Mouse (Mus musculus): ENCODE results near the gene Abcb7.

Abcb7 gene

GRCm38 (mm10) chrX:104413183-104413983, at the start of gene Abcb7:
Gene Abcb7, minus strand, starts transcription at chrX:104413856.
- peak; percentile 84 for DNase-seq

- DNase-seq = peak; percentile 17
Measured at GRCm38 (mm10) chrX:104461755-104462154, 48.1 kb upstream of the Abcb7 start.

GRCm38 (mm10) chrX:104452433-104452832, 38.8 kb upstream of the Abcb7 start:
- DNase-seq = no peak

GRCm38 (mm10) chrX:104433456-104433855, 19.8 kb upstream of the Abcb7 start:
- no peak for DNase-seq

GRCm38 (mm10) chrX:104428108-104428507, 14.5 kb upstream of the Abcb7 start:
- no peak for DNase-seq

- DNase-seq = no peak
Measured at GRCm38 (mm10) chrX:104413995-104414394, 339 bp upstream of the Abcb7 start.

- DNase-seq = no peak
Measured at GRCm38 (mm10) chrX:104408137-104408536, 5.5 kb downstream of the Abcb7 start.

GRCm38 (mm10) chrX:104402463-104402862, 11.2 kb downstream of the Abcb7 start:
- no peak for DNase-seq

- no peak for DNase-seq
Measured at GRCm38 (mm10) chrX:104401134-104401533, 12.5 kb downstream of the Abcb7 start.

- no peak for DNase-seq
Measured at GRCm38 (mm10) chrX:104397526-104397925, 16.1 kb downstream of the Abcb7 start.

- no peak for DNase-seq
Measured at GRCm38 (mm10) chrX:104359686-104360085, 54.0 kb downstream of the Abcb7 start.

- no peak for DNase-seq
Measured at GRCm38 (mm10) chrX:104355842-104356241, 57.8 kb downstream of the Abcb7 start.

GRCm38 (mm10) chrX:104348146-104348545, 65.5 kb downstream of the Abcb7 start:
- DNase-seq = peak; percentile 4

GRCm38 (mm10) chrX:104291721-104292120, 121.9 kb downstream of the Abcb7 start:
- no peak for DNase-seq

GRCm38 (mm10) chrX:104279828-104280227, 133.8 kb downstream of the Abcb7 start:
- no peak for DNase-seq

GRCm38 (mm10) chrX:104264371-104264770, 149.3 kb downstream of the Abcb7 start:
- no peak for DNase-seq

GRCm38 (mm10) chrX:104262468-104262867, 151.2 kb downstream of the Abcb7 start:
- DNase-seq = no peak

- no peak for DNase-seq
Measured at GRCm38 (mm10) chrX:104256561-104256960, 157.1 kb downstream of the Abcb7 start.
